Mouse (Mus musculus) midbrain, embryonic 16.5 days (tissue): ENCODE data around the gene Nlrx1. TPM values are rescaled to one million over a fixed set of nuclear protein-coding genes. Genes with fewer than 3 reads are reported as not detected.

Experiments
- ATAC-seq: fragments of 200-750 bp; cut with Nextera tagmentation; 2 replicates; pipeline ENCODE4 v1.8.0; 2017; ENCODE audit warnings: moderate TSS enrichment
- H3K27ac ChIP-seq: fragments of 300-500 bp; sonication (generic); 2 replicates; pipeline ENCODE4 v1.5.1; 2014; ENCODE audit warnings: mild to moderate bottlenecking, low read length, mixed read lengths
- H3K27me3 ChIP-seq: fragments of 300-500 bp; sonication (generic); 2 replicates; pipeline ENCODE4 v1.6.1; 2014; ENCODE audit warnings: low read depth, low read length, mixed read lengths; ENCODE audit not compliant: control insufficient read depth, insufficient read depth
- H3K36me3 ChIP-seq: fragments of 300-500 bp; sonication (generic); 2 replicates; pipeline ENCODE4 v1.6.1; 2014; ENCODE audit warnings: mild to moderate bottlenecking, low read length, moderate library complexity, mixed read lengths; ENCODE audit not compliant: control insufficient read depth, insufficient read depth
- H3K4me1 ChIP-seq: fragments of 300-500 bp; sonication (generic); 2 replicates; pipeline ENCODE4 v1.6.1; 2014; ENCODE audit warnings: mild to moderate bottlenecking, low read length, mixed read lengths; ENCODE audit not compliant: control insufficient read depth, insufficient read depth
- H3K4me2 ChIP-seq: fragments of 300-500 bp; sonication (generic); 2 replicates; pipeline ENCODE4 v1.6.1; 2014; ENCODE audit warnings: mild to moderate bottlenecking, low read length, mixed read lengths
- H3K4me3 ChIP-seq: fragments of 300-500 bp; sonication (generic); 2 replicates; pipeline ENCODE4 v1.5.1; 2014; ENCODE audit warnings: low read depth, mild to moderate bottlenecking, low read length, moderate library complexity, mixed read lengths
- H3K9ac ChIP-seq: fragments of 300-500 bp; sonication (generic); 2 replicates; pipeline ENCODE4 v1.6.1; 2014; ENCODE audit warnings: low read depth, low read length, mixed read lengths
- H3K9me3 ChIP-seq: fragments of 300-500 bp; sonication (generic); replicated peaks from 2 replicates; pipeline ENCODE4 v1.6.1; 2014; ENCODE audit warnings: mild to moderate bottlenecking, low read length, mixed read lengths; ENCODE audit not compliant: control insufficient read depth, poor library complexity, severe bottlenecking
- WGBS: fragments of 180-500 bp; shearing (Covaris S2); extraction: QIAGEN DNeasy Blood & Tissue Kit; methylation state at CpG from one replicate; pipeline ENCODE4 v1.1.7; 2014; 5-methylcytosine and 5-hydroxymethylcytosine counted together
- polyA plus RNA-seq: library from polyadenylated mRNA; unstranded; fragments of >200 nt; fragmentation: Nextera tagmentation; extraction: Ambion mirVana; gene quantifications from 2 replicates; pipeline ENCODE4 v1.2.1, GENCODE M21; 2015

Gene Nlrx1
- polyA plus RNA-seq, 1 experiment from 2014 or later = 5.1 TPM

GRCm38 (mm10) chr9:44256213-44256612 lies 12.2 kb downstream of the Nlrx1 start:
- no peak overlapping the region for H3K4me3 ChIP-seq
- no peak overlapping the region for H3K4me2 ChIP-seq
- no peaks in the 10 kb centered on the region for H3K9me3 ChIP-seq
- H3K27ac ChIP-seq = no peak overlapping the region
- H3K9ac ChIP-seq = no peak overlapping the region
- no peak for ATAC-seq
- H3K4me1 ChIP-seq = peaks cover 28% of the 10 kb centered on the region
- H3K36me3 ChIP-seq = no peaks in the 10 kb centered on the region
- 85% methylated on average over 8 of the region's 8 CpGs for WGBS
- no peaks in the 10 kb centered on the region for H3K27me3 ChIP-seq

- Histone ChIP-seq H3K27me3 (no peaks in the 10 kb centered on the region), H3K4me3 (no peak overlapping the region), H3K4me1 (peaks cover 28% of the 10 kb centered on the region), H3K27ac (peak overlapping the region; percentile 87), H3K9me3 (no peaks in the 10 kb centered on the region), H3K36me3 (no peaks in the 10 kb centered on the region), H3K9ac (no peak overlapping the region), H3K4me2 (peak overlapping the region; percentile 10; the same call in 1 of the 2 replicates)
- WGBS = 30% methylated on average over 6 of the region's 6 CpGs
- 0 out of 2 replicates have a peak, but pooled peaks have one; percentile 33 for ATAC-seq
Observed at GRCm38 (mm10) chr9:44255136-44255521, 13.3 kb downstream of the Nlrx1 start.

- ATAC-seq = peak; percentile 74
- 3% methylated on average over 5 of the region's 5 CpGs for WGBS
- no peak overlapping the region; the same call in 1 of the 2 replicates for H3K9ac ChIP-seq
- peaks cover 29% of the 10 kb centered on the region for H3K4me1 ChIP-seq
- H3K4me2 ChIP-seq = 0 out of 2 replicates have a peak overlapping the region, but pooled peaks have one; percentile 10
- no peaks in the 10 kb centered on the region for H3K36me3 ChIP-seq
- H3K27me3 ChIP-seq = no peaks in the 10 kb centered on the region
- peak overlapping the region; percentile 87 for H3K27ac ChIP-seq
- no peak overlapping the region for H3K4me3 ChIP-seq
- H3K9me3 ChIP-seq = no peaks in the 10 kb centered on the region
Observed at GRCm38 (mm10) chr9:44254508-44255135, 13.8 kb downstream of the Nlrx1 start.

- 67% methylated on average over 6 of the region's 6 CpGs for WGBS
- ATAC-seq = no peak
- Histone ChIP-seq H3K9me3 (no peaks in the 10 kb centered on the region), H3K27ac (peak overlapping the region; percentile 87), H3K27me3 (no peaks in the 10 kb centered on the region; the same call in 1 of the 2 replicates), H3K9ac (no peak overlapping the region), H3K36me3 (no peaks in the 10 kb centered on the region), H3K4me2 (no peak overlapping the region), H3K4me3 (no peak overlapping the region), H3K4me1 (peaks cover 30% of the 10 kb centered on the region)
Observed at GRCm38 (mm10) chr9:44253441-44253840, 15.0 kb downstream of the Nlrx1 start.

- Histone ChIP-seq H3K4me3 (no peak within 1 kb of the TSS), H3K4me1 (peaks cover 30% of the 10 kb centered on the region), H3K9ac (no peak within 1 kb of the TSS), H3K36me3 (no peaks in the 10 kb centered on the region), H3K9me3 (no peaks in the 10 kb centered on the region), H3K27ac (no peak within 1 kb of the TSS), H3K4me2 (no peak within 1 kb of the TSS), H3K27me3 (no peaks in the 10 kb centered on the region; the same call in 1 of the 2 replicates)
- 91% methylated on average over 10 of the region's 10 CpGs for whole genome bisulfite sequencing
- no peak for ATAC-seq
Observed at GRCm38 (mm10) chr9:44251314-44251713, 17.1 kb downstream of the Nlrx1 start, which contains the start of gene Pdzd3. Gene Pdzd3 (minus strand): TSS chr9:44251471.

GRCm38 (mm10) chr9:44250445-44250844 lies 18.0 kb downstream of the Nlrx1 start:
- Histone ChIP-seq H3K36me3 (no peaks in the 10 kb centered on the region), H3K4me3 (no peak overlapping the region), H3K9me3 (no peaks in the 10 kb centered on the region), H3K4me1 (peaks cover 24% of the 10 kb centered on the region), H3K27me3 (no peaks in the 10 kb centered on the region; the same call in 1 of the 2 replicates), H3K9ac (no peak overlapping the region), H3K4me2 (no peak overlapping the region), H3K27ac (no peak overlapping the region)
- 0 out of 2 replicates have a peak, but pooled peaks have one; percentile 4 for ATAC-seq
- 44% methylated on average over 4 of the region's 4 CpGs for WGBS

GRCm38 (mm10) chr9:44249181-44250146 lies 18.9 kb downstream of the Nlrx1 start:
- 0 out of 2 replicates have a peak, but pooled peaks have one; percentile 52 for ATAC-seq
- no peak overlapping the region for H3K9ac ChIP-seq

GRCm38 (mm10) chr9:44247907-44248306 lies 20.5 kb downstream of the Nlrx1 start:
- H3K27me3 ChIP-seq = no peaks in the 10 kb centered on the region; the same call in 1 of the 2 replicates
- H3K4me3 ChIP-seq = no peak overlapping the region
- H3K27ac ChIP-seq = no peak overlapping the region
- no peak overlapping the region for H3K9ac ChIP-seq
- H3K4me2 ChIP-seq = no peak overlapping the region
- H3K36me3 ChIP-seq = no peaks in the 10 kb centered on the region
- H3K9me3 ChIP-seq = no peaks in the 10 kb centered on the region
- peaks cover 2% of the 10 kb centered on the region; the same call in 1 of the 2 replicates for H3K4me1 ChIP-seq
- ATAC-seq = no peak
- 86% methylated on average over 6 of the region's 6 CpGs for WGBS

More at GRCm38 (mm10) chr9:44249181-44250146, 18.9 kb downstream of the Nlrx1 start:
- no peak overlapping the region for H3K27ac ChIP-seq
- WGBS = 43% methylated on average over 26 of the region's 26 CpGs
- peaks cover 14% of the 10 kb centered on the region for H3K4me1 ChIP-seq
- H3K36me3 ChIP-seq = no peaks in the 10 kb centered on the region
- H3K9me3 ChIP-seq = no peaks in the 10 kb centered on the region
- no peak overlapping the region for H3K4me3 ChIP-seq
- H3K4me2 ChIP-seq = no peak overlapping the region
- H3K27me3 ChIP-seq = no peaks in the 10 kb centered on the region; the same call in 1 of the 2 replicates
